Mouse (Mus musculus): Measurements from ENCODE around the gene Efcab6. TPM values are rescaled to one million over a fixed set of nuclear protein-coding genes. Genes with fewer than 3 reads are reported as not detected.

Efcab6 gene
- polyA plus RNA-seq, 1 experiment: not detected

GRCm38 (mm10) chr15:84096051-84096450 lies 30.9 kb upstream of the Efcab6 start:
- DNase-seq (ENCODE audit: low read depth in 1 of 2, low spot score in 2 of 2): no peak
- Histone ChIP-seq H3K36me3 (ENCODE audit: control insufficient read depth, insufficient read depth, low read length) (no peaks in the 10 kb centered on the region), H3K4me3 (ENCODE audit: extremely low read depth, insufficient read depth, insufficient read length) (no peak overlapping the region), H3K4me1 (ENCODE audit: control insufficient read depth, insufficient read depth, insufficient read length) (no peaks in the 10 kb centered on the region), H3K27ac (ENCODE audit: insufficient read depth, low read length) (no peak overlapping the region), H3K27me3 (ENCODE audit: control insufficient read depth, insufficient read depth, low read length) (no peaks in the 10 kb centered on the region)
- 79% methylated on average over 8 of the region's 8 CpGs for WGBS
- TF ChIP-seq CTCF (IDR thresholded peaks at IDR 0.05; ENCODE audit: extremely low read depth, insufficient read depth, insufficient read length, insufficient replicate concordance) (no peak), POLR2A (IDR thresholded peaks at IDR 0.05; ENCODE audit: low read depth, low read length) (no peak)

DNA sequence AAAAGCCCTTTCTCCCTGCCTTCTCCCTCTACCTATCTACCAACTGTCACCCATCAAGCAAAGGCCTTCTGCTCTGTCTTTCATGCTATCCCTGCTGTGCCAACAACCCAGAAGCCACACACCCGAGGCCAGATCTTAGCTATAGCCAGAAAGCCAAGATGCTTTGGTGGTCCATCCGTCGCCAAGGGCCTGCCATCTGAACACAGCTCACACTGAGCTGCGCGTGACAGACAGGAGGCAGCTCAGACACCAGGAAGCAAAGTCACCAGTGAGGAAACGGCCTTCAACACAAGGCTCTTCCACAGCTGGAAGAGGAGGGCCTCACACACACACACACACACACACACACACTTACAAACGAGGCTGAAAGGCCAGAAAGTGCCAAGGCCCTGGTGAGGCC lies 29.7 kb upstream of the Efcab6 start:
- DNase-seq (ENCODE audit: low read depth in 1 of 2, low spot score in 2 of 2): no peak
- no peaks in the 10 kb centered on the region for H3K36me3 ChIP-seq (ENCODE audit: control insufficient read depth, insufficient read depth, low read length)
- no peak overlapping the region for H3K27ac ChIP-seq (ENCODE audit: insufficient read depth, low read length)
- TF ChIP-seq POLR2A (IDR thresholded peaks at IDR 0.05; ENCODE audit: low read depth, low read length) (no peak), CTCF (IDR thresholded peaks at IDR 0.05; ENCODE audit: extremely low read depth, insufficient read depth, insufficient read length, insufficient replicate concordance) (no peak)
- 54% methylated on average over 7 of the region's 7 CpGs for WGBS
- no peaks in the 10 kb centered on the region for H3K4me1 ChIP-seq (ENCODE audit: control insufficient read depth, insufficient read depth, insufficient read length)
- no peaks in the 10 kb centered on the region for H3K27me3 ChIP-seq (ENCODE audit: control insufficient read depth, insufficient read depth, low read length)
- H3K4me3 ChIP-seq (ENCODE audit: extremely low read depth, insufficient read depth, insufficient read length): no peak overlapping the region

- H3K27me3 ChIP-seq (ENCODE audit: control insufficient read depth, insufficient read depth, low read length): no peaks in the 10 kb centered on the region
- no peak overlapping the region for H3K4me3 ChIP-seq (ENCODE audit: extremely low read depth, insufficient read depth, insufficient read length)
- H3K4me1 ChIP-seq (ENCODE audit: control insufficient read depth, insufficient read depth, insufficient read length): no peaks in the 10 kb centered on the region
- 51% methylated on average over 9 of the region's 9 CpGs for WGBS
- no peaks in the 10 kb centered on the region for H3K36me3 ChIP-seq (ENCODE audit: control insufficient read depth, insufficient read depth, low read length)
- TF ChIP-seq CTCF (IDR thresholded peaks at IDR 0.05; ENCODE audit: extremely low read depth, insufficient read depth, insufficient read length, insufficient replicate concordance) (no peak), POLR2A (IDR thresholded peaks at IDR 0.05; ENCODE audit: low read depth, low read length) (no peak)
- H3K27ac ChIP-seq (ENCODE audit: insufficient read depth, low read length): no peak overlapping the region
- no peak for DNase-seq (ENCODE audit: low read depth in 1 of 2, low spot score in 2 of 2)
Measured at GRCm38 (mm10) chr15:84086775-84087174, 21.6 kb upstream of the Efcab6 start.

DNA sequence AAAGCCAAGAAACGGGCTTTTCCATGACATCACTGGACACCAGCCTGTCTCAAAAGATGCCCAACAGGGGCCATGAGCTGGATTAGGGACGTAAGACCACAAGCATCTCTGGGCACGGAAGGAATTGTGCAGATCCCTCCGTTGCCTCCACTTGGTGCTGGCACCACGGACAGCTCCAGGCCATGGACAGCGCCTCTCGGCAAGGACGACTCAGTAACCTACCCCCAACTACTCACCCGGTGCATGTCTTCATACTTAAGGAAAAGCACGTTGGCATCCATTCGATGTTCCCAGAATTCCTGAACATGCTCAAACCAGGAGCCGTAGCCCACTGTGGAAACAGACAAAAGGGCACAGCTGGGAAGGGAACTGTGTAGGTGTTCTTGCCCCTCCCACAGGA lies 21.2 kb upstream of the Efcab6 start:
- Histone ChIP-seq H3K4me1 (ENCODE audit: control insufficient read depth, insufficient read depth, insufficient read length) (no peaks in the 10 kb centered on the region), H3K4me3 (ENCODE audit: extremely low read depth, insufficient read depth, insufficient read length) (no peak overlapping the region), H3K36me3 (ENCODE audit: control insufficient read depth, insufficient read depth, low read length) (no peaks in the 10 kb centered on the region), H3K27me3 (ENCODE audit: control insufficient read depth, insufficient read depth, low read length) (no peaks in the 10 kb centered on the region), H3K27ac (ENCODE audit: insufficient read depth, low read length) (no peak overlapping the region)
- 35% methylated on average over 12 of the region's 12 CpGs for WGBS
- no peak for TF ChIP-seq POLR2A (IDR thresholded peaks at IDR 0.05; ENCODE audit: low read depth, low read length)
- no peak for TF ChIP-seq CTCF (IDR thresholded peaks at IDR 0.05; ENCODE audit: extremely low read depth, insufficient read depth, insufficient read length, insufficient replicate concordance)
- no peak for DNase-seq (ENCODE audit: low read depth in 1 of 2, low spot score in 2 of 2)

DNA sequence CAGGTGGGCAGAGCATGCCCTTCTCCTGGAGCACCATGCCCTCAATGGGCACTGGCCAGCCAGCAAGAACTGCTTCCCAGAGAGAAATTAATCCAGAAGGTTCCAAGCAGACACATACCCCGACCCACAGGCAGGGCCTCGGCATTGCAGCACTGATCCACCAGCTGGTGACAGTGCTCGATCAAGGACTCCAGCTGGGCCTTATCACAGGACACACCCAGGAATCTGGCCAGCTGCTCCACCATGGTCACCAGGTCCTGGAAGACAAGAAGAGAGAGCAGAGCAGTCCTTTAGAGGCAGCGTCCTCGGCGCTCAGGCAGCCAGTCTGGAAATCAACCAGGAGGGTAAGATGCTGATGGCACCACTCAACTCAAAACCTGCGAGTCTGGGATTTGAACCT lies 14.9 kb upstream of the Efcab6 start:
- DNase-seq (ENCODE audit: low read depth in 1 of 2, low spot score in 2 of 2): no peak
- TF ChIP-seq POLR2A (IDR thresholded peaks at IDR 0.05; ENCODE audit: low read depth, low read length): no peak
- no peak for TF ChIP-seq CTCF (IDR thresholded peaks at IDR 0.05; ENCODE audit: extremely low read depth, insufficient read depth, insufficient read length, insufficient replicate concordance)

GRCm38 (mm10) chr15:84079519-84079918 lies 14.3 kb upstream of the Efcab6 start:
- TF ChIP-seq POLR2A (IDR thresholded peaks at IDR 0.05; ENCODE audit: low read depth, low read length): no peak
- TF ChIP-seq CTCF (IDR thresholded peaks at IDR 0.05; ENCODE audit: extremely low read depth, insufficient read depth, insufficient read length, insufficient replicate concordance): no peak
- 84% methylated on average over 2 of the region's 2 CpGs for WGBS
- DNase-seq (ENCODE audit: low read depth in 1 of 2, low spot score in 2 of 2): no peak
- no peak overlapping the region for H3K27ac ChIP-seq (ENCODE audit: insufficient read depth, low read length)
- H3K36me3 ChIP-seq (ENCODE audit: control insufficient read depth, insufficient read depth, low read length): no peaks in the 10 kb centered on the region
- no peak overlapping the region for H3K4me3 ChIP-seq (ENCODE audit: extremely low read depth, insufficient read depth, insufficient read length)
- no peaks in the 10 kb centered on the region for H3K4me1 ChIP-seq (ENCODE audit: control insufficient read depth, insufficient read depth, insufficient read length)
- no peaks in the 10 kb centered on the region; the same call in 1 of the 2 replicates for H3K27me3 ChIP-seq (ENCODE audit: control insufficient read depth, insufficient read depth, low read length)

More for the DNA sequence above, 14.9 kb upstream of the Efcab6 start:
- WGBS: 69% methylated on average over 7 of the region's 7 CpGs
- Histone ChIP-seq H3K36me3 (ENCODE audit: control insufficient read depth, insufficient read depth, low read length) (no peaks in the 10 kb centered on the region), H3K4me3 (ENCODE audit: extremely low read depth, insufficient read depth, insufficient read length) (no peak overlapping the region), H3K4me1 (ENCODE audit: control insufficient read depth, insufficient read depth, insufficient read length) (no peaks in the 10 kb centered on the region), H3K27ac (ENCODE audit: insufficient read depth, low read length) (no peak overlapping the region), H3K27me3 (ENCODE audit: control insufficient read depth, insufficient read depth, low read length) (no peaks in the 10 kb centered on the region; the same call in 1 of the 2 replicates)

DNA sequence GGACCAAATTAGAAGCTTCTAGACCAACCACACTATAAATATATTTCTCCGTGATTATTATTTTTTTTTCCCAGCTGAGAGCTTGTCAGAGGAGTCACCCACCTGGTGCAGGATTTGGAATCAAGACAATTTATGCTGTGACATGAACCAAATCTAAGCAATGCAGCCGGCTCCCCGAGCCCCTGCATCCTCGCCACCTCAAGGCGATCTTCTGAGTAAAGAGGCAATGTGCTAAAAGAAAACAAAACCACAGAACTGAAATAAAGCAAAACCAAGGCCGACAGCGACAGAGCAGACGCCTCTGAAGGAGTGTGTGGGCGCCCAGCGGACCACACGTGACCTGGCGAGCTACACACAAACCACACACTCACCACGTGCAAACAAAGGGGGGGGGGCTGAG lies 13.5 kb upstream of the Efcab6 start:
- Histone ChIP-seq H3K27me3 (ENCODE audit: control insufficient read depth, insufficient read depth, low read length) (no peaks in the 10 kb centered on the region; the same call in none of the 2 replicates), H3K4me1 (ENCODE audit: control insufficient read depth, insufficient read depth, insufficient read length) (no peaks in the 10 kb centered on the region), H3K36me3 (ENCODE audit: control insufficient read depth, insufficient read depth, low read length) (no peaks in the 10 kb centered on the region), H3K4me3 (ENCODE audit: extremely low read depth, insufficient read depth, insufficient read length) (no peak overlapping the region), H3K27ac (ENCODE audit: insufficient read depth, low read length) (no peak overlapping the region)
- TF ChIP-seq POLR2A (IDR thresholded peaks at IDR 0.05; ENCODE audit: low read depth, low read length) (no peak), CTCF (IDR thresholded peaks at IDR 0.05; ENCODE audit: extremely low read depth, insufficient read depth, insufficient read length, insufficient replicate concordance) (no peak)
- 26% methylated on average over 13 of the region's 13 CpGs for WGBS
- no peak for DNase-seq (ENCODE audit: low read depth in 1 of 2, low spot score in 2 of 2)
